Mouse (Mus musculus) thymus, adult 2 months (tissue): Measurements from ENCODE around the gene Slc19a1. TPM values are rescaled to one million over a fixed set of nuclear protein-coding genes. Genes with fewer than 3 reads are reported as not detected.

Experiments used
- DNase-seq: peaks from one replicate; pipeline ENCODE4 v3.0.0; 2021
- H3K27ac ChIP-seq: fragments of 200-500 bp; 2 replicates; pipeline ENCODE4 v1.5.1; 2012; ENCODE audit warnings: low read length, control low read depth; ENCODE audit not compliant: control insufficient read depth, insufficient read depth
- H3K27me3 ChIP-seq: fragments of 200-500 bp; 2 replicates; pipeline ENCODE4 v1.6.1; 2012; ENCODE audit warnings: mild to moderate bottlenecking, low read length, moderate library complexity, mixed read lengths; ENCODE audit not compliant: control insufficient read depth, insufficient read depth
- H3K36me3 ChIP-seq: fragments of 200-500 bp; 2 replicates; pipeline ENCODE4 v1.6.1; 2012; ENCODE audit warnings: mild to moderate bottlenecking, low read length, moderate library complexity; ENCODE audit not compliant: control insufficient read depth, insufficient read depth
- H3K4me1 ChIP-seq: fragments of 200-500 bp; replicated peaks from 2 replicates; pipeline ENCODE4 v1.6.1; 2012; ENCODE audit warnings: low read length; ENCODE audit not compliant: control insufficient read depth, insufficient read depth
- H3K4me3 ChIP-seq: fragments of 200-500 bp; 2 replicates; pipeline ENCODE4 v1.5.1; 2012; ENCODE audit warnings: mild to moderate bottlenecking, low read length, control low read depth, moderate library complexity; ENCODE audit not compliant: control insufficient read depth, insufficient read depth
- CTCF ChIP-seq: fragments of 200-500 bp; IDR thresholded peaks from 2 replicates; pipeline ENCODE4 v1.5.1; 2012; ENCODE audit warnings: mild to moderate bottlenecking, control low read depth, low read length, moderate library complexity, borderline replicate concordance; ENCODE audit not compliant: control insufficient read depth, poor library complexity, insufficient read depth; ENCODE audit errors: extremely low read depth
- POLR2A ChIP-seq: fragments of 200-500 bp; IDR thresholded peaks from 2 replicates; pipeline ENCODE4 v1.6.1; 2012; ENCODE audit warnings: mild to moderate bottlenecking, low read length, control low read depth, moderate library complexity; ENCODE audit not compliant: control insufficient read depth, poor library complexity, insufficient read depth; ENCODE audit errors: extremely low read depth
- WGBS: fragments of 180-500 bp; shearing (Covaris S2); methylation state at CpG from one replicate; pipeline ENCODE4 v1.1.7; 2018; 5-methylcytosine and 5-hydroxymethylcytosine counted together
- polyA plus RNA-seq: library from polyadenylated mRNA; depleted of rRNA; stranded (reverse); fragments of >200 nt; gene quantifications from 2 replicates; pipeline ENCODE4 v1.2.3, GENCODE M21; 2012

The Slc19a1 gene
- polyA plus RNA-seq, 1 experiment, result 110 TPM

GRCm38 (mm10) chr10:77070072-77070471 is 38.0 kb downstream of the Slc19a1 start:
- Histone ChIP-seq H3K27ac (no peak overlapping the region), H3K4me1 (no peaks in the 10 kb centered on the region), H3K27me3 (no peaks in the 10 kb centered on the region), H3K36me3 (no peaks in the 10 kb centered on the region), H3K4me3 (no peak overlapping the region)
- DNase-seq, result peak; percentile 62
- 52% methylated on average over 4 of the region's 4 CpGs for WGBS
- TF ChIP-seq CTCF (peak; percentile 32; the same call in 1 of the 2 replicates), POLR2A (no peak)

GRCm38 (mm10) chr10:77074276-77074974 is 42.4 kb downstream of the Slc19a1 start:
- H3K36me3 ChIP-seq, result no peaks in the 10 kb centered on the region
- TF ChIP-seq CTCF (no peak), POLR2A (no peak)
- no peak for DNase-seq

GRCm38 (mm10) chr10:77078456-77078855 is 46.4 kb downstream of the Slc19a1 start:
- no peaks in the 10 kb centered on the region for H3K36me3 ChIP-seq
- no peak overlapping the region for H3K4me3 ChIP-seq
- no peak for DNase-seq
- no peak overlapping the region for H3K27ac ChIP-seq
- no peaks in the 10 kb centered on the region for H3K27me3 ChIP-seq
- H3K4me1 ChIP-seq, result no peaks in the 10 kb centered on the region
- WGBS, result 91% methylated on average over 4 of the region's 4 CpGs
- TF ChIP-seq CTCF (no peak), POLR2A (no peak)

More at GRCm38 (mm10) chr10:77074276-77074974, 42.4 kb downstream of the Slc19a1 start:
- no peak overlapping the region for H3K4me3 ChIP-seq
- no peaks in the 10 kb centered on the region for H3K4me1 ChIP-seq
- H3K27ac ChIP-seq, result no peak overlapping the region
- WGBS, result 90% methylated on average over 4 of the region's 4 CpGs
- no peaks in the 10 kb centered on the region for H3K27me3 ChIP-seq

GRCm38 (mm10) chr10:77078961-77079360 is 46.9 kb downstream of the Slc19a1 start:
- TF ChIP-seq POLR2A (no peak), CTCF (no peak)
- no peak for DNase-seq
- Histone ChIP-seq H3K4me1 (no peaks in the 10 kb centered on the region), H3K4me3 (no peak overlapping the region), H3K27me3 (no peaks in the 10 kb centered on the region), H3K27ac (no peak overlapping the region), H3K36me3 (no peaks in the 10 kb centered on the region)
- WGBS, result 91% methylated on average over 8 of the region's 8 CpGs

GRCm38 (mm10) chr10:77082453-77082852 is 50.4 kb downstream of the Slc19a1 start:
- Histone ChIP-seq H3K4me1 (no peaks in the 10 kb centered on the region), H3K36me3 (no peaks in the 10 kb centered on the region), H3K4me3 (no peak overlapping the region), H3K27ac (no peak overlapping the region), H3K27me3 (no peaks in the 10 kb centered on the region)
- 9% methylated on average over 3 of the region's 3 CpGs for WGBS
- DNase-seq, result peak; percentile 72
- TF ChIP-seq POLR2A (no peak), CTCF (peak; percentile 82; the same call in 1 of the 2 replicates)

GRCm38 (mm10) chr10:77082921-77083320 is 50.9 kb downstream of the Slc19a1 start:
- 84% methylated on average over 5 of the region's 5 CpGs for WGBS
- TF ChIP-seq CTCF, result no peak
- TF ChIP-seq POLR2A, result no peak
- H3K27ac ChIP-seq, result no peak overlapping the region
- no peaks in the 10 kb centered on the region for H3K27me3 ChIP-seq
- H3K4me1 ChIP-seq, result no peaks in the 10 kb centered on the region
- DNase-seq, result no peak
- H3K4me3 ChIP-seq, result no peak overlapping the region
- H3K36me3 ChIP-seq, result no peaks in the 10 kb centered on the region
